Mouse (Mus musculus) spleen, adult 10 weeks (tissue): ENCODE measurements around the gene C330007P06Rik. TPM values are rescaled to one million over a fixed set of nuclear protein-coding genes. Genes with fewer than 3 reads are reported as not detected.

ENCODE experiments used
- polyA plus RNA-seq: library from polyadenylated mRNA; stranded (reverse); fragments of 350-450 nt; fragmentation: Illumina TruSeq; extraction: RNeasy Lipid Tissue Mini Kit (QIAGEN cat#74804); gene quantifications from one replicate; pipeline ENCODE4 v1.2.3, GENCODE M21; 2015; ENCODE audit warnings: low replicate concordance; ENCODE audit not compliant: insufficient read depth

Gene C330007P06Rik
- polyA plus RNA-seq = 53.7 TPM

GRCm38 (mm10) chrX:36873765-36874164 is at the start of gene C330007P06Rik, which contains the start of gene Ube2a:
Gene C330007P06Rik (minus strand): TSS chrX:36874111.
Gene Ube2a (plus strand): TSS chrX:36873900.

GRCm38 (mm10) chrX:36902321-36903114 is 28.6 kb upstream of the C330007P06Rik start, which contains the start of gene Nkrf:
Gene Nkrf (minus strand): TSS chrX:36902899.

GRCm38 (mm10) chrX:36795424-36796162 is 78.3 kb downstream of the C330007P06Rik start, which contains the start of gene Slc25a5:
Gene Slc25a5 (plus strand): TSS chrX:36795651.

Other genes starting within 250 kb of the C330007P06Rik start
- 5.3 TPM for gene Akap17b, start 228.7 kb downstream of the C330007P06Rik start, polyA plus RNA-seq
- 1.2 TPM for gene Slc25a43, start 130.5 kb downstream of the C330007P06Rik start, polyA plus RNA-seq
- gene Slc25a5, start 78.5 kb downstream of the C330007P06Rik start, polyA plus RNA-seq = 374 TPM
- 72.3 TPM for gene Ube2a, start 211 bp downstream of the C330007P06Rik start, polyA plus RNA-seq
- gene Nkrf, start 28.8 kb upstream of the C330007P06Rik start, polyA plus RNA-seq = 14.0 TPM
- gene Sept6, start 117.7 kb upstream of the C330007P06Rik start, polyA plus RNA-seq = 115 TPM
- not detected for gene Sowahd, start 174.7 kb upstream of the C330007P06Rik start, polyA plus RNA-seq
- gene Rpl39, start 211.3 kb upstream of the C330007P06Rik start, polyA plus RNA-seq = 2,551 TPM
- gene Upf3b, start 236.2 kb upstream of the C330007P06Rik start, polyA plus RNA-seq = 70.0 TPM